Mouse (Mus musculus) left cerebral cortex, adult 9 months (tissue): ENCODE data around the gene Bola1.
A peak's percentile ranks its signal among the peaks of the same experiment; 100 is the strongest.

Source experiments
- DNase-seq, 2 experiments: peaks; one replicate each; pipeline ENCODE4 v3.0.0; 2022; ENCODE audit warnings: low spot score in 2 of 2

Bola1 gene

DNA sequence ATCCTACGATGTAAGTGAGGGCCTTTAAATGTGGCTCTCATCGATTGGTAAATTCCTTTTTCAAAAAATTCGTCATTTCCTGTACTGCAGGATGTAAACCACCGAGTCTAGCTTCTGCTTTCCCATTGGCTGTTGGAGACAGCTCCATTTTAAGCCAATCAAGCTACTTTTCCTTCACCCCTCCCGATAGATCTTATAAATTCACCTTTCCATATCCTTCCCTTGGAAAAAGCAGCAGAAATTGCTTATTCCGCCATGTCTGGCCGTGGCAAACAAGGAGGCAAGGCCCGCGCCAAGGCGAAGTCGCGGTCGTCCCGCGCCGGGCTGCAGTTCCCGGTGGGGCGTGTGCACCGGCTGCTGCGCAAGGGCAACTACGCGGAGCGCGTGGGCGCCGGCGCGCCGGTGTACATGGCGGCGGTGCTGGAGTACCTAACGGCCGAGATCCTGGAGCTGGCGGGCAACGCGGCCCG is at the start of gene Bola1, which contains the start of gene Hist2h2ab:
Gene Bola1 (minus strand): TSS at position 49 of the 470 bp plus-strand sequence.
Gene Hist2h2ab (plus strand): TSS at position 205 of the 470 bp plus-strand sequence.
- DNase-seq, result peak; percentile 83 to 87

DNA sequence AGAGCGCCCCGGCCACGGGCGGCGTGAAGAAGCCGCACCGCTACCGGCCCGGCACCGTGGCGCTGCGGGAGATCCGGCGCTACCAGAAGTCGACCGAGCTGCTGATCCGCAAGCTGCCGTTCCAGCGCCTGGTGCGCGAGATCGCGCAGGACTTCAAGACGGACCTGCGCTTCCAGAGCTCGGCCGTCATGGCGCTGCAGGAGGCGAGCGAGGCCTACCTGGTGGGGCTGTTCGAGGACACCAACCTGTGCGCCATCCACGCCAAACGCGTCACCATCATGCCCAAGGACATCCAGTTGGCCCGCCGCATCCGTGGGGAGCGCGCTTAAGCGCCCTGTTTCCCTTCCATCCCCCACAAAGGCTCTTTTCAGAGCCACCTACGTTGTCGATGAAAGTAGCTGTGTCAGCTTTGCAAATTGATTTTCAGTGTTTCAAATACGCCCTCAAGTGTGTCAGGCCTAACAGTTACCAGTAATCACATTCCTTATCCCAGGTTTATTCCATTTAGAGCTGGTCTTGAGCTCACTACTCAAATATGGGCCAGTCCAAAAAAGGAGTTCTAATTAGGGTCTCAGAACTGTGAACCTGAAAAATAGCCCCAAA is 49.4 kb upstream of the Bola1 start:
- DNase-seq, result peak in 1 of 2 experiments; percentile 42

GRCm38 (mm10) chr3:96268051-96268775 is 48.7 kb upstream of the Bola1 start, which contains the start of gene Hist2h3b:
TSS of gene Hist2h3b (plus strand) at chr3:96268654.
- peak in 1 of 2 experiments; percentile 85 for DNase-seq

DNA sequence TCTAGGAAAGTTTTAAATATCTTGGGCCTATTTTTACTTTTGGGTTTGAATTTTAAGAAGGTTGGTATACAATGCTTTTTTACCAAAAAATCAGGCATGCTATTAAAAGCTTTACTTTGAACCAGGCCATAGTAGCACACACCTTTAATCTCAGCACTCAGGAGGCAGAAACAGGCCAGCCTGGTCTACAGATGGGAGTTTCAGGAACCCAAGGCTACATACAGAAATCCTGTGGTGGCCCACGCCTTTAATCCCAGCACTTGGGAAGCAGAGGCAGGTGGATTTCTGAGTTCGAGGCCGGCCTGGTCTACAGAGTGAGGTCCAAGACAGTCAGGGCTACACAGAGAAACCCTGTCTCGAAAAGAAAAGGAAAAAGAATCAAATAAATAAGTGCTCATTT is 48.0 kb upstream of the Bola1 start:
- DNase-seq, result no peak

DNA sequence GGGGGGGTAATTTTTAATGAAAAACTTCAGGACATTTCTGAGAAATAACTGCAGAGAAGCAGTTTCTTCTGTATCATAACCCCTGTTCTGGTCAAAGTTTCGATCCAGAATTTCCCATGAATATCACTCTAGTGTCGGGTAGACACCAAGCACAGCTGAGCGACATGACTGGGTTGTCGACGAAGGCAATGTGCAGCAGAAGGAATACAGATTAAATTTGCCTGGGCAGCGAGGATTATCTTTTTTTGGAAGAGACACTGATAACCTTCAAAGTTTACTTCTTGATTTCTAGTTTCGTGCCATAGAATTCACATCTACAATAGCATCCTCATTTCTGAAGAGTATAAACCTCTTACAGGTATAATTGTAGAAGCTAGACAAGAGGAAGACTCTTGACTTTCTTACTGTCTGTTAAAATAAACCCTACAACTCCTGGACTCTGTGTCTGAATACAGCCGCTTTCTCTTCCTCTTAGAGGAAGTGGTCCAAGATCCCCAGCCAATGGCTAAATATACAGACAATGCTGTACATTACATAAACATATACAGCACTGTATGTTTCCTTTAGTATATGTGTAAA is 46.7 kb upstream of the Bola1 start:
- DNase-seq, result no peak

- DNase-seq, result no peak
These were observed 45.0 kb upstream of the Bola1 start for GRCm38 (mm10) chr3:96264404-96264949.

DNA sequence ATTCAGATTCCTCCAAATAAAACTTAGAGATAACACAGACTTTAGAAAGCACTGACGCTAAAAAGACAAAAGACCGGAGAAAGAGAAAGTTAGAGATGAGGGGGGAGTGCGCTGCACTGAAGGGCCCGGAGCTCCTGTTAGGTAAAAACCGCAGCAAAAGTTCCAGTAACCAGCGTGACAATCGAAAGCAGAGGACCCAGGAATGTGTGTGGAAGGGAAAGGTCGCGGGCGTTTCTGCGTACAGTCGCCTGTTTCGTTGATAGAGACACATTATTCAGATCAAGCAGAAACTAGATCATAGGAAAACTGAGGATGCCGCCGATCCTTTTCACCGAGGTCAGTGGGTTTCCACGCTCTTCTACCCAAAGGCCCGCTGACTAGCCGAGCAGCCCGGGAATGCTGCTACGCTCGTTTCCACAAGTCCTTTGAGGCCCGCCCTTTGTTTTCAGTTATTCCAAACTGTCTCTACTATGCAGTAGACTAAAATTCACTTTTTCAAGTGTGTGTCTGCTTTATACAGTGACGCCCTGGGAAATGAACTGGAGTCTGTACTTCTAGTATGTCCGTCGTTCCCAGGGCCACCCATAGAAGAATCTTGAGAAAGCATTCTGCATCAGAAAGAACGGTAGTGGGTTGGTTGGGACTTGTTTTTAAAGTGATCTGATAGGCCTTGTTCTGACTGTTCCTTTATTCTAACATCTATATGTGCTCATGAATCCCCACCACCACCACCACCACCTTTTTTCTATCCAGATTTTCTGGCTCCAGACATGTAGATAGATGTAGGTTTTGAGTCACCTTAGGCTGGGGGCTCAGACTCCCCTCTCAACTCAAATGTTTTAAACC is 44.3 kb upstream of the Bola1 start:
- DNase-seq, result no peak

DNA sequence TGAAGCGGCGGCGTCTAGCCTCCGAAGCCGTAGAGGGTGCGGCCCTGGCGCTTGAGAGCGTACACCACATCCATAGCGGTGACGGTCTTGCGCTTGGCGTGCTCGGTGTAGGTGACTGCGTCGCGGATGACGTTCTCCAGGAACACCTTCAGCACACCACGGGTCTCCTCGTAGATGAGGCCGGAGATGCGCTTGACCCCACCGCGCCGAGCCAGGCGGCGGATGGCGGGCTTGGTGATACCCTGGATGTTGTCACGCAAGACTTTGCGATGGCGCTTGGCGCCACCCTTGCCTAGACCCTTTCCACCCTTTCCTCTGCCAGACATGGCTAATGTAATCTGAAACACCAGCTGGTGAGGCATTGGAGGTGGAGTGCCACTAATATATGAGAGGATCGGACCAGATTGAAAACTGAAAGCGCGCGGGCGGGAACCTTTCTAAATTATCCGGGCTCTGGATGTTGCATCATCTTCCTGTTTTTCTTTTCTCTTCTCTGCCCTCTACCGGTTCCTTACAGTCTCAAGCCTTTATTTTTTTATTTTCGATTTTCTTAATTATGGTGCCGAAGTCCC is 43.6 kb upstream of the Bola1 start, which contains the start of gene Hist2h4:
Gene Hist2h4 (minus strand): TSS at position 333 of the 572 bp plus-strand sequence.
- peak; percentile 96 to 99 for DNase-seq

DNA sequence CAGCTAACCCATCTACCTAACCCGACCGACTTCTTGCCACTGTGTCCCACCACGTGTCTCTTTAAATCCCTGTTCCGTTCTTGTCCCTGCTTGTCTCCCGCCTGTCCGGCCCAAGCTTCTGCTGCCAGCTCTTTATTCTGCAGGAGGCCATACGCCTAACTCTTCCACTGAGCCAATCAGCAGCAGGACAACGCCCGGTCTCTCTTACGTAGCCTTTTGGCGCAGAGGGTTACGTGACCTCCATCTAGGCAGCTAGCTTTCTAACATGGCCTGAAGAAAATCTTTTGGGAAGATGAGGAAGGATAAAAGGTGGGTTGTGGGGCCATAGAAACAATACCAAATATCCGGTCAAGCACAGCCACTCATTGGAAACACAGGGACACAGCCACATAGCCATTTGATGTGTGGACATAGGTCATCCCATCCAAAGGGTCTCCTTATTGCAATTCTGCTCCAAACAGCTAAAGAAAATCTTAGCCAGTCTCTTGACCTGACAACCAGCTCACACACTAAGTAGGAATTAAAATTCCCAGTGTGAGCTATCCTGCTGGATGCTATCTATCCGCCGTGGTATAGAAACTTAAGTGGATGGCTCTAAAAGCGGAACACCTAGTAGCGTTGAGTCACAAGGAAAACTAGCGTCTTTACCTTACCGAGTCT is 42.8 kb upstream of the Bola1 start:
- peak in 1 of 2 experiments; percentile 90 for DNase-seq

- DNase-seq, result no peak
These were observed 42.1 kb upstream of the Bola1 start for GRCm38 (mm10) chr3:96261623-96262022.

DNA sequence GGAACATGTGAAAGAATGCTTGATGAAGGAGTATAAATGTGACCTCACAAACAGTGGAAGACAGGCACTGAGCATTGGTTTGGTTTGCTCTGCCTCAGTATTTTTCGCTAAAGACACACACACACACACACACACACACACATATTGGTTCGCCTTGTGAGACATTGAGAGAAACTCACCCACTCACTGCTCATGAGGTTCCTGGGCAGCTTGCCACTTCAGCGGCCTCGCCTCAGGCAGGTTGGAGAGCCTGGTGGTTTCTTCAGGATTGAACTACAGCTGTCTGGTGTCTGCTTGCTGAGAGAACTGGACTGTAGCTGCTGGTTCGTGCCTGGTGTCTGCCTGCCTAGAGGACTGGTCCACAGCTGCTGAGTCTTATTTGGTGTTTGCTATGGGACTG is 40.7 kb upstream of the Bola1 start:
- DNase-seq, result no peak

DNA sequence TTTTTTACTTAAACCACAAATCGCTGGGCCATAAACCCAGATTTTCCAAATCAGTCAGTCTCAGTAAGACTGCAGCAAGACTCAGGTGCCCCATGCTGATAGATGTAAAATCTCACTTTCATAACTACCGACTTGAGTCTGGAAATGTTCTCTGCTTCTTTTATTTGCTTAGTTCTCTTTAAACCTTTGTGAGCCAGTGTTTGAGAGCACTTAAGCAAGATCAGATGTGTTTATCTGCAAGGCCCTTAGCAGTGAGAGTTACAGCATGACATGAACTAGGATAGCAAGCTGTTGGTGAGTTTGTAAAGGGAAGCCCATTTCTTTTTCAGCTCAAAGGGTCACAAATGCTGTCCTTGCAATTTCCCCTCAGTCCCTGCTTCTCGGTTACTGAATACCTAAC is 37.7 kb upstream of the Bola1 start:
- DNase-seq, result no peak

GRCm38 (mm10) chr3:96255926-96256593 is 36.6 kb upstream of the Bola1 start:
- no peak for DNase-seq

DNA sequence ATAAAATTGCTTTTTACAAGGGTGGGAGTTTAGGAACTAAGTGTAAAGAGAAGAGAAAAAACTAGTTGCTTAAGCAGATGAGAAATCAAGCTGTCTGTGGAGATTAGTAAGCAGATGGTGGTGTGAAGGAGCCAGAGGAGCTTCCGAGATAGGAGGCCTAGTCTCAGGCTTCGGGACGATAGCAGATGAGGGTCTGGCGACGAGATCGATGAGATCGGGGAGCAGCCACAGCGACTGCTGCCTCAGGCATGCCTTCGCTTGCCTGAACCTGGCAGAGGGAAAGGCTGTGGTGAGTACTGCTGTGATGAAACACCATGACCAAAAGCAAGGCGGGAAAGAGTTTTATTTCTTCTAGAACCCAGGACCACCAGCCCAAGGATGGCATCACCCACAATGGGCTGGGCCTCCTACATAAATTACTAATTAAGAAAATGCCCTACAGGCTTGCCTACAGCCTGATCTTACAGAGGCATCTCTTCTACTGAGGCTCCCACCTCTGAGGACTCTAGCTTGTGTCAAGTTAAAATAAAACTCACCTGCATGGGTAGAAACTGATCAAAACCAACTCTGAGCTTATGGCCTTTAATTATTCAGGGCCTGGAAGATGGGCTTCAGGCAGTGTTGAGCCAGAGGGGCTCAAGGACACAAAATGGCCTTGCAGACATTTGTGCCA is 35.3 kb upstream of the Bola1 start:
- no peak for DNase-seq

DNA sequence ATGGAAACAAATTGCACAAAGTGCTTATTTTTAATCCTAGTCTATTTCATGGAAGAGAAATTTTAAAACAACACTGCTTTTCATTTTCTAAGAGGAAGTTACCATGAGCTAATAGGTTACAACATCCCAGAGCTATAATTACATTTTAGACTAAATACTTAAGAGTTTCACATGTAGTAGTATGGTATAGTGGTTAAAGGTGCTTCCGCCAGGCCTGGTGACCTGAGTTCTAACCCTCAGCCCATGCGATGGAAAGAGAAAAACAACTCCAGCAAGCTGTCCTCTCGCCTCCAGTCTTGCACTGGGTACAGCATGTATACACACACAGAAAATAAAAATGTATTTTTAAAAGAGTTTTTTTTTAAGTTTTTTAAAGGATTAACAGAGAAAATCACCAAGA is 32.3 kb upstream of the Bola1 start:
- DNase-seq, result no peak

GRCm38 (mm10) chr3:96250890-96251289 is 31.4 kb upstream of the Bola1 start:
- no peak for DNase-seq

GRCm38 (mm10) chr3:96249034-96249345 is 29.5 kb upstream of the Bola1 start:
- DNase-seq, result no peak

- DNase-seq, result no peak
These were observed 28.9 kb upstream of the Bola1 start for GRCm38 (mm10) chr3:96248141-96249033.
